Mouse (Mus musculus): ENCODE measurements around the gene Trhr2. TPM values are rescaled to one million over a fixed set of nuclear protein-coding genes. Genes with fewer than 3 reads are reported as not detected.
A peak's percentile ranks its signal among the peaks of the same experiment; 100 is the strongest.

Gene Trhr2
- polyA plus RNA-seq, 1 experiment from 2014 or later, result 0.60 TPM

- Histone ChIP-seq H3K36me3 (ENCODE audit: control insufficient read depth, insufficient read depth, low read length) (no peaks in the 10 kb centered on the region; the same call in 1 of the 2 replicates), H3K4me3 (ENCODE audit: low read length) (peak within 1 kb of the TSS; percentile 90), H3K9me3 (ENCODE audit: control insufficient read depth, low read length) (no peaks in the 10 kb centered on the region), H3K27ac (ENCODE audit: low read depth, low read length) (peak within 1 kb of the TSS; percentile 91), H3K4me1 (ENCODE audit: control insufficient read depth, insufficient read depth, low read depth, low read length) (peaks cover 15% of the 10 kb centered on the region), H3K27me3 (replicated peaks; ENCODE audit: control insufficient read depth, insufficient read depth, low read length) (no peaks in the 10 kb centered on the region), H3K4me2 (ENCODE audit: low read length) (peak within 1 kb of the TSS; percentile 80), H3K9ac (ENCODE audit: low read depth, low read length) (peak within 1 kb of the TSS; percentile 94)
- peak; percentile 96 for ATAC-seq
- under 1% methylated on average over 82 of the region's 107 CpGs for WGBS
These were observed 16.1 kb upstream of the Trhr2 start, which contains the start of gene Zc3h18 for GRCm38 (mm10) chr8:122376365-122377231. Gene Zc3h18 (plus strand): TSS chr8:122376609.

- H3K27me3 ChIP-seq (replicated peaks; ENCODE audit: control insufficient read depth, insufficient read depth, low read length), result no peaks in the 10 kb centered on the region
- peak overlapping the region; percentile 66 for H3K4me2 ChIP-seq (ENCODE audit: low read length)
- no peaks in the 10 kb centered on the region; the same call in 1 of the 2 replicates for H3K36me3 ChIP-seq (ENCODE audit: control insufficient read depth, insufficient read depth, low read length)
- peak overlapping the region; percentile 40; the same call in 1 of the 2 replicates for H3K27ac ChIP-seq (ENCODE audit: low read depth, low read length)
- H3K9me3 ChIP-seq (ENCODE audit: control insufficient read depth, low read length), result no peaks in the 10 kb centered on the region
- WGBS, result 28% methylated on average over 13 of the region's 13 CpGs
- peak; percentile 44 for ATAC-seq
- H3K9ac ChIP-seq (ENCODE audit: low read depth, low read length), result peak overlapping the region; percentile 58
- H3K4me3 ChIP-seq (ENCODE audit: low read length), result peak overlapping the region; percentile 90
- peaks cover 15% of the 10 kb centered on the region for H3K4me1 ChIP-seq (ENCODE audit: control insufficient read depth, insufficient read depth, low read depth, low read length)
These were observed 15.3 kb upstream of the Trhr2 start for GRCm38 (mm10) chr8:122375751-122376364.

DNA sequence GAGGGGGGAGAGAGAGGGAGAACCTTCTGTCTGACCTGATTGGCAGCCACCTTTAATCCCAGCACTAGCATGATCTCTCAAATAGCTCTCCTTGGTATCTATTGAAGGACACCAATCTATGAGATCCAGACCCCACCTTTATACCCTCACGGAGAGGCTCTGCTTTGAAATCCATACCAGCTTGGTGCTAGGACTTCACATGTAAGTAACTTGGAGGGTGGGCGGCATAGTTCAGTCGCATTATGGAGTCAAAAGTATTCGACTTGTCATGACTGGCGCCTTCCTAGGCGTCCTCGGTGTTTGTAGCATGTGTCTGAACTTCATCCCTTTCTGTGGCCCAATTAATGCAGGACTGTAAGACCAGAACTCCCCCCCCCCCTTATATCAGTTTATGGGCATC lies 14.8 kb upstream of the Trhr2 start:
- ATAC-seq, result no peak
- Histone ChIP-seq H3K4me3 (ENCODE audit: low read length) (no peak overlapping the region; the same call in 1 of the 2 replicates), H3K36me3 (ENCODE audit: control insufficient read depth, insufficient read depth, low read length) (no peaks in the 10 kb centered on the region; the same call in 1 of the 2 replicates), H3K9me3 (ENCODE audit: control insufficient read depth, low read length) (no peaks in the 10 kb centered on the region), H3K4me1 (ENCODE audit: control insufficient read depth, insufficient read depth, low read depth, low read length) (peaks cover 15% of the 10 kb centered on the region), H3K27ac (ENCODE audit: low read depth, low read length) (no peak overlapping the region), H3K27me3 (replicated peaks; ENCODE audit: control insufficient read depth, insufficient read depth, low read length) (no peaks in the 10 kb centered on the region), H3K9ac (ENCODE audit: low read depth, low read length) (no peak overlapping the region), H3K4me2 (ENCODE audit: low read length) (peak overlapping the region; percentile 66)
- 98% methylated on average over 7 of the region's 7 CpGs for WGBS

- WGBS, result 77% methylated on average over 6 of the region's 6 CpGs
These were observed 11.2 kb upstream of the Trhr2 start for GRCm38 (mm10) chr8:122371706-122372105.

DNA sequence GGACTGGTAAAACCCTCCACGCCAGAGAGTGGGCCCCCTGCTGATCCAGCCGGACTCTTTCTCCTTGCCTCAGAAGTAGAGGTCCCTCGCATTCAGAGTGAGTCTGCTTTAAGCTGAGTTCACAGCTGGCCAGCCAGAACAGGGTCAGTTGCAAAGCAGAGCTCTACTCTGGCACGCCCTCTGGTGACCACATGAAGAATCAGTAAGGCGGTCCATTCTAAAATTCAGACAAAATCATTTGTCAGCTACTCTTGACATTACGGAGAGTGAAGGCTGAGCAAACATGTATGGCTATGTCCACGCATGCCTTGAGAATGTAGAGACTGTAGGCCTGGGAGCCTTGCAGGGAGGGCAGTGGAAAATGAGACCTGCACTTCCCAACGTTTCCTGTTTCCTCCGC lies 9.1 kb upstream of the Trhr2 start:
- Histone ChIP-seq H3K27ac (ENCODE audit: low read depth, low read length) (no peak overlapping the region), H3K27me3 (replicated peaks; ENCODE audit: control insufficient read depth, insufficient read depth, low read length) (no peaks in the 10 kb centered on the region), H3K4me2 (ENCODE audit: low read length) (no peak overlapping the region), H3K36me3 (ENCODE audit: control insufficient read depth, insufficient read depth, low read length) (no peaks in the 10 kb centered on the region), H3K9ac (ENCODE audit: low read depth, low read length) (no peak overlapping the region), H3K4me3 (ENCODE audit: low read length) (no peak overlapping the region), H3K4me1 (ENCODE audit: control insufficient read depth, insufficient read depth, low read depth, low read length) (no peaks in the 10 kb centered on the region), H3K9me3 (ENCODE audit: control insufficient read depth, low read length) (no peaks in the 10 kb centered on the region)
- ATAC-seq, result peak; percentile 64
- WGBS, result 13% methylated on average over 9 of the region's 9 CpGs

More at GRCm38 (mm10) chr8:122371706-122372105, 11.2 kb upstream of the Trhr2 start:
- no peak for ATAC-seq
- Histone ChIP-seq H3K4me2 (ENCODE audit: low read length) (no peak overlapping the region), H3K9me3 (ENCODE audit: control insufficient read depth, low read length) (no peaks in the 10 kb centered on the region), H3K36me3 (ENCODE audit: control insufficient read depth, insufficient read depth, low read length) (no peaks in the 10 kb centered on the region), H3K4me3 (ENCODE audit: low read length) (no peak overlapping the region), H3K27ac (ENCODE audit: low read depth, low read length) (no peak overlapping the region), H3K9ac (ENCODE audit: low read depth, low read length) (no peak overlapping the region), H3K27me3 (replicated peaks; ENCODE audit: control insufficient read depth, insufficient read depth, low read length) (no peaks in the 10 kb centered on the region), H3K4me1 (ENCODE audit: control insufficient read depth, insufficient read depth, low read depth, low read length) (peaks cover 3% of the 10 kb centered on the region)

- 80% methylated on average over 10 of the region's 10 CpGs for WGBS
- no peaks in the 10 kb centered on the region for H3K4me1 ChIP-seq (ENCODE audit: control insufficient read depth, insufficient read depth, low read depth, low read length)
- H3K27me3 ChIP-seq (replicated peaks; ENCODE audit: control insufficient read depth, insufficient read depth, low read length), result no peaks in the 10 kb centered on the region
- no peak overlapping the region for H3K9ac ChIP-seq (ENCODE audit: low read depth, low read length)
- no peak overlapping the region for H3K27ac ChIP-seq (ENCODE audit: low read depth, low read length)
- no peaks in the 10 kb centered on the region for H3K36me3 ChIP-seq (ENCODE audit: control insufficient read depth, insufficient read depth, low read length)
- H3K4me2 ChIP-seq (ENCODE audit: low read length), result no peak overlapping the region
- no peak for ATAC-seq
- no peak overlapping the region for H3K4me3 ChIP-seq (ENCODE audit: low read length)
- no peaks in the 10 kb centered on the region for H3K9me3 ChIP-seq (ENCODE audit: control insufficient read depth, low read length)
These were observed 7.9 kb upstream of the Trhr2 start for GRCm38 (mm10) chr8:122368494-122368893.

DNA sequence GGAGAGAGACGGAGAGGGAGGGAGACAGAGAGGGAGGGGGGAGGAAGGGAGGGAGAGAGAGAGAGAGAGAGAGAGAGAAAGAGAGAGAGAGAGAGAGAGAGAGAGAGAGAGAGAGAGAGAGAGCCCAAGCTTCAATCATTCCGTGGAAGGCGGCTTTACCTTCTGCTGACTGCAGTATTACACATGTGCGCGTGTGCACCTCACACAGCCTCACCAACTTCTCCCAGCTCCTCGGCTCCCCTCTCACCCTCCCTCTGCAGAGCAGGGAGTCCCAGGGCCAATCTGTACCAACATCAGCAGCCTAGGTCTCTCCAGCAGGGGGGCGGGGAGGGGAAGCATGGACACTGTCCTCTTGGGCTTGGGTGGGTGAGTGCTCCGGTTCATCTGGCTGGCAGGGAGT lies 2.4 kb upstream of the Trhr2 start:
- H3K4me3 ChIP-seq (ENCODE audit: low read length), result no peak overlapping the region
- peaks cover 3% of the 10 kb centered on the region for H3K27me3 ChIP-seq (replicated peaks; ENCODE audit: control insufficient read depth, insufficient read depth, low read length)
- whole genome bisulfite sequencing, result 36% methylated on average over 8 of the region's 8 CpGs
- no peak overlapping the region for H3K27ac ChIP-seq (ENCODE audit: low read depth, low read length)
- no peak overlapping the region for H3K4me2 ChIP-seq (ENCODE audit: low read length)
- H3K9me3 ChIP-seq (ENCODE audit: control insufficient read depth, low read length), result no peaks in the 10 kb centered on the region
- no peak for ATAC-seq
- no peaks in the 10 kb centered on the region for H3K4me1 ChIP-seq (ENCODE audit: control insufficient read depth, insufficient read depth, low read depth, low read length)
- H3K9ac ChIP-seq (ENCODE audit: low read depth, low read length), result no peak overlapping the region
- H3K36me3 ChIP-seq (ENCODE audit: control insufficient read depth, insufficient read depth, low read length), result no peaks in the 10 kb centered on the region

- ATAC-seq, result no peak
- Histone ChIP-seq H3K4me3 (ENCODE audit: low read length) (no peak overlapping the region), H3K27me3 (replicated peaks; ENCODE audit: control insufficient read depth, insufficient read depth, low read length) (peaks cover 3% of the 10 kb centered on the region), H3K9me3 (ENCODE audit: control insufficient read depth, low read length) (no peaks in the 10 kb centered on the region), H3K4me2 (ENCODE audit: low read length) (no peak overlapping the region), H3K4me1 (ENCODE audit: control insufficient read depth, insufficient read depth, low read depth, low read length) (no peaks in the 10 kb centered on the region), H3K27ac (ENCODE audit: low read depth, low read length) (no peak overlapping the region), H3K9ac (ENCODE audit: low read depth, low read length) (no peak overlapping the region; the same call in 1 of the 2 replicates), H3K36me3 (ENCODE audit: control insufficient read depth, insufficient read depth, low read length) (no peaks in the 10 kb centered on the region)
- 45% methylated on average over 5 of the region's 5 CpGs for WGBS
These were observed 1.7 kb upstream of the Trhr2 start for GRCm38 (mm10) chr8:122362271-122362670.

DNA sequence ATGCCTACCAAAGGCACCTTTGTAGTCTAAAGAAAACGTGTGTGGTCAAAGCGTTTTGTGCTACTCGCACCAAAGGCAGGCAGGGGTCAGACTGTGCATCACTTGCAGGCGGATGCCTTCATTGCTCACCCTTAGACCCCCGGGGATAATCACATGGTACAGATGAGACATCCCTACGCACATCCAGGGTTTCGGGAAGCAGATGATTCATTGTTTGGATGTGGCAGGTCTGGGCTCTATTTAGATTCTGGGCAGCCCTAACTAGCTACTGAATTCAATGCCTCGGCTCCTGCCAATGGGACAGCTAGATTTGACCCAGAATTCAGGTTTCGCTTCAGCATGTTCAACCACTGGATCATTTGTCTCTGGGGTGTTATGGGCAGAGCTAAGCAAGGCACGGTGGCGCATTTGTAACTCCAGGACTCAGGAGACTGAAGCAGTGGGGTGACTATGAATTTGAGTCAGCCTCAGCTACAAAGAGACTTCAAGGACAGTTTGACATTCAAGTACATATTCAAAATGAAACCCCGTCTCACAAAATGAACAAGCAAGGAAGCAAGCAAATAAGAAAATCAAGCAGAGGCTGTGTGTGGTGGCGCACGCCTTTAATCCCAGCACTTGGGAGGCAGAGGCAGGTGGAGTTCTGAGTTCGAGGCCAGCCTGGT lies 1.3 kb downstream of the Trhr2 start:
- WGBS, result 72% methylated on average over 15 of the region's 15 CpGs
- Histone ChIP-seq H3K36me3 (ENCODE audit: control insufficient read depth, insufficient read depth, low read length) (no peaks in the 10 kb centered on the region), H3K9me3 (ENCODE audit: control insufficient read depth, low read length) (no peaks in the 10 kb centered on the region), H3K9ac (ENCODE audit: low read depth, low read length) (no peak overlapping the region), H3K4me1 (ENCODE audit: control insufficient read depth, insufficient read depth, low read depth, low read length) (no peaks in the 10 kb centered on the region), H3K27ac (ENCODE audit: low read depth, low read length) (no peak overlapping the region), H3K4me2 (ENCODE audit: low read length) (no peak overlapping the region), H3K4me3 (ENCODE audit: low read length) (no peak overlapping the region), H3K27me3 (replicated peaks; ENCODE audit: control insufficient read depth, insufficient read depth, low read length) (peaks cover 3% of the 10 kb centered on the region)
- no peak for ATAC-seq
